Mouse (Mus musculus) CD4-positive, CD25-positive, alpha-beta regulatory T cell, adult 9 weeks (primary cell): ENCODE results near the gene Gm3542. TPM values are rescaled to one million over a fixed set of nuclear protein-coding genes. Genes with fewer than 3 reads are reported as not detected.

Source experiments
- polyA plus RNA-seq: library from polyadenylated mRNA; unstranded; fragments of 100-300 nt; shearing (Covaris generic); gene quantifications from one replicate; pipeline ENCODE4 v1.2.1, GENCODE M21; 2017

Gene Gm3542
- not detected for polyA plus RNA-seq

GRCm38 (mm10) chr14:5334828-5335227 is at the start of gene Gm3542:
Gm3542 (minus strand) TSS chr14:5334928.

Other genes starting within 250 kb of the Gm3542 start
- not detected for gene Gm8279, start 203.4 kb downstream of the Gm3542 start, polyA plus RNA-seq
- not detected for gene Gm3317, start 170.4 kb downstream of the Gm3542 start, polyA plus RNA-seq
- gene Gm8271, start 149.1 kb downstream of the Gm3542 start, polyA plus RNA-seq: not detected
- not detected for gene Gm3526, start 74.3 kb downstream of the Gm3542 start, polyA plus RNA-seq
- gene Gm3500, start 54.1 kb upstream of the Gm3542 start, polyA plus RNA-seq: 7.5 TPM
- 2.9 TPM for gene Gm3194, start 120.5 kb upstream of the Gm3542 start, polyA plus RNA-seq
- not detected for gene Gm8246, start 142.9 kb upstream of the Gm3542 start, polyA plus RNA-seq
- not detected for gene Gm3187, start 149.3 kb upstream of the Gm3542 start, polyA plus RNA-seq
- 6.7 TPM for gene Gm3488, start 166.7 kb upstream of the Gm3542 start, polyA plus RNA-seq
- not detected for gene Gm3532, start 203.6 kb upstream of the Gm3542 start, polyA plus RNA-seq